Mouse (Mus musculus) forebrain, embryonic 16.5 days (tissue): Measurements from ENCODE around the gene Zcchc2. TPM values are rescaled to one million over a fixed set of nuclear protein-coding genes. Genes with fewer than 3 reads are reported as not detected.

ENCODE experiments used
- ATAC-seq: fragments of 200-750 bp; cut with Nextera tagmentation; 2 replicates; pipeline ENCODE4 v1.8.0; 2017; ENCODE audit warnings: mild to moderate bottlenecking, moderate library complexity
- H3K27ac ChIP-seq: fragments of 300-500 bp; sonication (generic); 2 replicates; pipeline ENCODE4 v1.5.1; 2014; ENCODE audit warnings: low read length, control low read depth
- H3K27me3 ChIP-seq: fragments of 300-500 bp; sonication (generic); replicated peaks from 2 replicates; pipeline ENCODE4 v1.6.1; 2014; ENCODE audit warnings: low read length; ENCODE audit not compliant: control insufficient read depth, insufficient read depth
- H3K36me3 ChIP-seq: fragments of 300-500 bp; sonication (generic); 2 replicates; pipeline ENCODE4 v1.6.1; 2014; ENCODE audit not compliant: control insufficient read depth, insufficient read depth
- H3K4me1 ChIP-seq: fragments of 300-500 bp; sonication (generic); replicated peaks from 2 replicates; pipeline ENCODE4 v1.6.1; 2014; ENCODE audit warnings: low read length; ENCODE audit not compliant: control insufficient read depth, insufficient read depth
- H3K4me2 ChIP-seq: fragments of 300-500 bp; sonication (generic); 2 replicates; pipeline ENCODE4 v1.6.1; 2014; ENCODE audit warnings: mild to moderate bottlenecking, low read length, control low read depth
- H3K4me3 ChIP-seq: fragments of 300-500 bp; sonication (generic); replicated peaks from 2 replicates; pipeline ENCODE4 v1.5.1; 2014; ENCODE audit warnings: mild to moderate bottlenecking, low read length, control low read depth
- H3K9ac ChIP-seq: fragments of 300-500 bp; sonication (generic); replicated peaks from 2 replicates; pipeline ENCODE4 v1.6.1; 2014; ENCODE audit warnings: low read depth, low read length, control low read depth
- H3K9me3 ChIP-seq: fragments of 300-500 bp; sonication (generic); 2 replicates; pipeline ENCODE4 v1.6.1; 2016; ENCODE audit warnings: low read length; ENCODE audit not compliant: control insufficient read depth
- WGBS: fragments of 180-500 bp; shearing (Covaris S2); extraction: QIAGEN DNeasy Blood & Tissue Kit; methylation state at CpG from one replicate; pipeline ENCODE4 v1.1.7; 2014; 5-methylcytosine and 5-hydroxymethylcytosine counted together
- polyA plus RNA-seq: library from polyadenylated mRNA; unstranded; fragments of >200 nt; fragmentation: Nextera tagmentation; extraction: Ambion mirVana; gene quantifications from 2 replicates; pipeline ENCODE4 v1.2.1, GENCODE M21; 2015

Gene Zcchc2
- polyA plus RNA-seq, 1 experiment from 2014 or later = 2.3 TPM

- no peak overlapping the region for H3K27ac ChIP-seq
- 60% methylated on average over 6 of the region's 6 CpGs for WGBS
These were observed 7.5 kb upstream of the Zcchc2 start for GRCm38 (mm10) chr1:105982496-105983364.

GRCm38 (mm10) chr1:105984172-105984571, 6.0 kb upstream of the Zcchc2 start:
- no peaks in the 10 kb centered on the region for H3K27me3 ChIP-seq
- ATAC-seq = no peak
- no peaks in the 10 kb centered on the region for H3K9me3 ChIP-seq
- 98% methylated on average over 3 of the region's 3 CpGs for WGBS
- H3K4me2 ChIP-seq = no peak overlapping the region
- H3K36me3 ChIP-seq = no peaks in the 10 kb centered on the region
- H3K27ac ChIP-seq = no peak overlapping the region
- no peaks in the 10 kb centered on the region for H3K4me1 ChIP-seq
- no peak overlapping the region for H3K9ac ChIP-seq
- no peak overlapping the region for H3K4me3 ChIP-seq

More at GRCm38 (mm10) chr1:105982496-105983364, 7.5 kb upstream of the Zcchc2 start:
- Histone ChIP-seq H3K9me3 (no peaks in the 10 kb centered on the region), H3K9ac (no peak overlapping the region), H3K4me1 (no peaks in the 10 kb centered on the region), H3K4me2 (no peak overlapping the region), H3K36me3 (no peaks in the 10 kb centered on the region), H3K27me3 (no peaks in the 10 kb centered on the region), H3K4me3 (no peak overlapping the region)
- no peak for ATAC-seq

- Histone ChIP-seq H3K9me3 (no peaks in the 10 kb centered on the region), H3K4me2 (no peak overlapping the region)
- 82% methylated on average over 3 of the region's 3 CpGs for WGBS
These were observed 2.0 kb upstream of the Zcchc2 start for GRCm38 (mm10) chr1:105988171-105988570.

GRCm38 (mm10) chr1:105988903-105989639, 1.1 kb upstream of the Zcchc2 start:
- H3K4me2 ChIP-seq = peak overlapping the region; percentile 91
- no peaks in the 10 kb centered on the region for H3K36me3 ChIP-seq
- ATAC-seq = no peak
- H3K4me1 ChIP-seq = peaks cover 15% of the 10 kb centered on the region
- H3K9ac ChIP-seq = no peak overlapping the region
- no peak overlapping the region for H3K27ac ChIP-seq
- H3K9me3 ChIP-seq = no peaks in the 10 kb centered on the region
- no peaks in the 10 kb centered on the region for H3K27me3 ChIP-seq
- 71% methylated on average over 14 of the region's 14 CpGs for WGBS
- peak overlapping the region; percentile 64; the same call in 1 of the 2 replicates for H3K4me3 ChIP-seq

More at GRCm38 (mm10) chr1:105988171-105988570, 2.0 kb upstream of the Zcchc2 start:
- Histone ChIP-seq H3K9ac (no peak overlapping the region), H3K27me3 (no peaks in the 10 kb centered on the region), H3K36me3 (no peaks in the 10 kb centered on the region), H3K27ac (no peak overlapping the region), H3K4me3 (no peak overlapping the region), H3K4me1 (peaks cover 12% of the 10 kb centered on the region)
- ATAC-seq = no peak

- Histone ChIP-seq H3K4me2 (peak overlapping the region; percentile 91), H3K9ac (peak overlapping the region; percentile 59), H3K9me3 (no peaks in the 10 kb centered on the region), H3K27ac (no peak overlapping the region), H3K36me3 (no peaks in the 10 kb centered on the region), H3K4me1 (peaks cover 15% of the 10 kb centered on the region), H3K4me3 (peak overlapping the region; percentile 64), H3K27me3 (no peaks in the 10 kb centered on the region)
- 1% methylated on average over 13 of the region's 13 CpGs for WGBS
- ATAC-seq = peak; percentile 13
These were observed 594 bp upstream of the Zcchc2 start for GRCm38 (mm10) chr1:105989640-105989984.

GRCm38 (mm10) chr1:105990911-105991761, 930 bp downstream of the Zcchc2 start:
- Histone ChIP-seq H3K9ac (peak overlapping the region; percentile 75), H3K4me2 (peak overlapping the region; percentile 94), H3K27me3 (no peaks in the 10 kb centered on the region), H3K4me1 (peaks cover 15% of the 10 kb centered on the region), H3K9me3 (no peaks in the 10 kb centered on the region), H3K36me3 (no peaks in the 10 kb centered on the region), H3K27ac (peak overlapping the region; percentile 92), H3K4me3 (peak overlapping the region; percentile 64)
- WGBS = under 1% methylated on average over 81 of the region's 104 CpGs
- ATAC-seq = peak; percentile 24

GRCm38 (mm10) chr1:105991931-105992837, 2.0 kb downstream of the Zcchc2 start:
- no peak for ATAC-seq
- H3K4me2 ChIP-seq = peak overlapping the region; percentile 94
- peak overlapping the region; percentile 75 for H3K9ac ChIP-seq
- H3K4me1 ChIP-seq = peaks cover 15% of the 10 kb centered on the region
- H3K9me3 ChIP-seq = no peaks in the 10 kb centered on the region
- H3K27me3 ChIP-seq = no peaks in the 10 kb centered on the region
- peak overlapping the region; percentile 64 for H3K4me3 ChIP-seq
- H3K36me3 ChIP-seq = no peaks in the 10 kb centered on the region
- 18% methylated on average over 17 of the region's 17 CpGs for WGBS
- H3K27ac ChIP-seq = no peak overlapping the region

GRCm38 (mm10) chr1:105993196-105993595, 3.0 kb downstream of the Zcchc2 start:
- H3K27me3 ChIP-seq = no peaks in the 10 kb centered on the region
- no peaks in the 10 kb centered on the region for H3K9me3 ChIP-seq
- peaks cover 15% of the 10 kb centered on the region for H3K4me1 ChIP-seq
- H3K27ac ChIP-seq = no peak overlapping the region
- H3K4me3 ChIP-seq = peak overlapping the region; percentile 88
- H3K9ac ChIP-seq = peak overlapping the region; percentile 76
- ATAC-seq = no peak
- peak overlapping the region; percentile 75 for H3K4me2 ChIP-seq
- no peaks in the 10 kb centered on the region for H3K36me3 ChIP-seq
- under 1% methylated on average over 7 of the region's 7 CpGs for WGBS
